Mouse (Mus musculus): ENCODE data around the gene Rhou. TPM values are rescaled to one million over a fixed set of nuclear protein-coding genes. Genes with fewer than 3 reads are reported as not detected.

Rhou gene
- total RNA-seq, 2 experiments from 2014 or later = 12.8 to 14.7 TPM

DNA sequence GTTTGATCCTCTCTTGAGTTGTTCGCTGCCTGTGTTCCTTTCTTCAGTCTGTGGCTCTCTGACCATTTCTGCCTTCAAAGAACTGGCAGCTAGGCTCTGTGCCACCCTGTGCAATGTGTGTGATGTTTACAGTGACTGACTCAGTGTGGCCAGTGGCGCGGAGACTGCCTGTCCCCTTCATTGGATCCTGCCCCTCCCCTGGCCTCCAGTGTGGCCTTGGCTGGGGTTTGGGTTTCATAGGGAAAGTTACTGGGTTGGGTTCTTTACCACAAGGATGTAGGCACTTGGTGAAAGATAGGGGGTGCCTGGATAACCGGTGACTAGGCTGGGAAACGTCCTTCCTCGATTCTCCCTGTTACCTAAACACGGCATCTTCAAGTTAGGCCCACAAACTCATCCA is 31.1 kb downstream of the Rhou start:
- no peak for DNase-seq
- intact Hi-C loops (cut with DNase I) = no loop called here

DNA sequence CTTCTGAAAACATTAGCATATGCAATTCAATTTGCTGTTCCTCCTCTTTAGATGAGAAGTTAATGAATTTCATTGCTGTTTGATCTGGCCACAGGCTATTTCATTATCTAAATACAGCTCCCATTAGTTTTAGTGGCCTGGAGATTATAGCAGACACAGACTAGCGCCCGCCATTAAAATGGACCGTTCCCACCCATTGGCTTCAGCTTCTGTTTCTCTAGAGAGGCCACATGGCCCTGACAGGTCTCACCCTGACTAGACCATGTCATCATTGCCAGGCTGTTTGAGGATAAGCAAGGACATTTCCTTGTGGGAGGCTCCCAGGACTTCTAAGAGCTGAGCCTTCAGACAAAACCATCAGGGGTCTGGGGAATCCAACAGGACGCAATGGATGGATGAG is 31.7 kb downstream of the Rhou start:
- DNase-seq = no peak
- intact Hi-C loops (cut with DNase I) = no loop called here

DNA sequence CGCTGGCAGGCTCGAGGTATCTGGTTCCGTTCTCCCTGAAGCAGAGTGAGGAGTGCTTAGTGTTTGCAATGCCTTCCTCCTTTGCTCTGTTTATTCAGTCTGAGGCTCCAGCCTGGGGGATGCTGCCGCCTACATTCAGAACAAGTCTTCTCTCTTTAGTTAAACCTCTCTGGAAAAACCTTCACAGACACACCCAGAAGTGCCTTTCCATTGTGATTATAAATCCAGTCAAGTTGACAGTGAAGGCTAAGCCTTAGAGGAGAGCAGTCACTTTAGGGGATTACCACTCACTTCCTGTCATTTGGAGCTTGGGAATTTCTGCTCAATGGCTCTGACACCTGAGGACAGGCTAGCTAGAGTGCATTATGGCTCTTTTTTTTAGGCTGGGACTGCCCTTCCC is 34.1 kb downstream of the Rhou start:
- intact Hi-C loops (cut with DNase I) = no loop called here
- no peak for DNase-seq

DNA sequence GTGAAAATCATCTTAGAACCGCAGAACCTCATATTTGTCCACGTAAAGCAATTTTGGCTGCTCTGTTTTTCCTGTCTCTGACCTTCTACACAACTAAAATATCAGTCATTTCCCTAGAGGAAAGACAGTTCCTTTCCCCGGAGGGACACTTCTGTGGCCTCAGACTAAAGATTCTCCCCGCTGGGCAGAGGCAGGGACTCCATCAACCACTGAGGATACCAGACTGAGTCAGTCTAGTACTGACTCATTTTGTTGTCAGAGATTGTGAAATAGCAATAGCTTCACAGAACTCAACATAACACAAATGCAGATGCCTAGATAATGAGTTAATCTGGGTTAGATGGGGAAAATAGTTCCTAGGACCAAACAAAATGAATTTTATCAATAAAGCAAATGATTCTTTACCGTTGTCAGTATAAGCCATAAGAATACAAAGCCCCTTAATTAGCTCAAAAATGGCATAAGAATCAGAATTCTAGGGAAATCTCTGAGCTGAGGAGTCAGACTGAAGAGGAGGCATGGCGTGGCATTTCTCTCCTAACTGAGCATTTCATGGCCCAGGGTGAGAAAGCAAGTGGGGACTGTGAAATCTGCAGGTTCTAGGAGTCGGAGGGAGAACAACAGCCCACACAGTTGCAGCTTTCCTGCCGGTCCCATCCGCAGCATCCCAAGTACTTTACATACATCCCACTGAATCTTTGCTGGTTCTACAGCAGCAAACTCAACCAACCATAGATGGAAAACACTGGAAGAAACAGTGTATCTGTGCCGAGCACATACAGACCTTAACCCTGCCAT is 38.6 kb downstream of the Rhou start:
- no peak for DNase-seq
- intact Hi-C loops (cut with DNase I) = no loop called here

DNA sequence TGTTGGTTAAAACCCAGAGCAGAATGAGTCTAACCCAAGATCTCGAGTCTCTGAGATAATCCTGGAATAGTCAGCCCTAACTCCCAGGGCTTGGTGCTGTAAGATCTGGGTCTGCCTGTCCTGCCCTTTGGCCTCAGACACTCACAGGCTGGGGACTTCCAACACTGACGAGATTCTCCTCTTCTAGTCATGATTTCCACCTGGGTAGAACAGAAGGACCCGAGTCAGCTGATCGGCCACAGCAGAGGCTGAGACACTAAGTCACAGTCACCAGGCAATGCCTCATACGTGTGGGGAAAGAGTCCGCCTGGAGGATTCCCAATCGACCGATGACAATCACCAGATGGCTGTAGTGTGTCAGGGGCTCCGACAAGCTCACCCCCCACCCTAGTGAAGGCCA is 42.4 kb downstream of the Rhou start:
- intact Hi-C loops (cut with DNase I) = no loop called here
- DNase-seq = no peak

DNA sequence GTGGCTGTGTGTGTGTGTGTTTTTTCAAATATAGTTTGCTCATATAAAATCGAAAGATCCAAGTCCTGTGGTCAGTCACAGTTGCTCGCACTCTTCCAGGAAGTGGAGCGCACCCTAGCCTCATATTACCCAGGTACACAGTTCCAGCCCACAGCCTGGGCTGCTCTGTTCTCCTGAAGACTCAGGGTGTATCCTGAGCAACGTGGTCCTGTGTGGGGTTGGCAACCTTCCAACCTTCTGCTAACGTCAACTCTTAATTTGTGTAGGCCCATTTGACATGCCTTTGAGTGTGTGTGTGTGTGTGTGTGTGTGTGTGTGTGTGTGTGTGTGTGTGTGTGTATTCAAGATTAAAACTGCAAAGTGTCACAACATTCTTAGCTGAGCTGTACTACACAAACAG is 43.6 kb downstream of the Rhou start:
- intact Hi-C loops (cut with DNase I) = no loop called here
- no peak for DNase-seq

DNA sequence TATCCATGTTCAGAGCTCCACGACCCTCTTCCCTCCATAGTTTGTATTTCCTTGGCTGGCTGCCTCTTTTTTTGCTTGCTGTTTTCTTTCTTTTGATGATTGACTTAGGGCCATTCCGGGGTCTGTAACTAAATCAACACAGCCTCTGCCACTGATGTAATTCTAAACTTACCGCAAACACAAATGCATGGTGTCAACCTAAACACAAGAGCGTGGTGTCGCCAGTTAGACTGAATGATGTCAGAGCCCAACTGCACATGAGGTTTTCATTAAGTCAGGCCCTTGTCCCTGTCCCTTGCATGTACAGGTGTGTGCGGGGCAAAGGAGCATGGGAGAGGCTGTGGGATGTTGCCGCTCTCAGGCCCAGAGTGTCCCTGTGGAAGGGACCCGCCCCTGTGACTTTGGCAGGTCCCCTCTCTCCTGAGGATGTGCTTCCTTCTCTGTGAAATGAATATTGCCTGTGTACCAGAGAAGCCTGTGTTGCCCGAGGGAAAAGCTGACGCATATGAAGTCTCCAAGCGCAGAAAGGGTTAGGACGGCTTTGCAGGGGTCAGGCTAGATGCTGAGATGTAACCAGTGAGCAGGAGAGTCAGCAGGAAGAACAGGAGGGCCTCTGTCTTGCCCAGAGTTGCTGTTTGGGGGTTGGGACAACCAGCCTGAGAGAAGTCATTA is 46.8 kb downstream of the Rhou start:
- intact Hi-C loops (cut with DNase I) = no loop called here
- DNase-seq = no peak

DNA sequence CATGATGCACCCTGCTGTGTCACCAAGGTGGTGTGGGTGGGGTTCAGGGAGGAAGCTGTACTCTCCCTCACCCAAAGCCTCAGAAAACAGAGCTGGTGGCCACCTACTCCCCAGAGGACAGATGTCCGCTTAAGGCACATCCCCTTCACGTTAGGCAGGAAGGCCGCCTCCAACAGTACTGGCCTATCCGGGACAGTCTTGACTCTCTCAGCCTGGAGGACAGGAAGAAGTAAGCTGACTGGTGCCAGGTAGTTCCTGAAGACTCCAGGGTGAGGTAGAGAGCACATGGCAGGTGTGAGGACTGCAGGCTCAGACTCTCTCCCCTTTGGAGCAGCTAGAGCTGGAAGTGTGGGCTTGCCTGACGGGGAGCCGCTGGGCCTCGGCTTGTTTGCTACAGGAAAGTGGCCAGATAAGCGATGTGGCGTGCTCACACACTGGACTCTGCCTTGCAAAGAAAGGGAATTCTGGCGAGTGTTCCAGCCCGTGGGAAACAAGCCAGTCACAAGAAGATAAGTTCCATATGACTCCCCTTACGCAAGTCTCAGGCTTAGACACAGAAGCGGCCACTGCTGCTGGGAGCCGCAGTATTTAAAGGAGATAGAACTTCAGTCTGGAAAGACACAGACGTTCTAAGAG is 48.3 kb downstream of the Rhou start:
- intact Hi-C loops (cut with DNase I) = no loop called here
- DNase-seq = peak in 1 of 2 experiments; percentile 14

DNA sequence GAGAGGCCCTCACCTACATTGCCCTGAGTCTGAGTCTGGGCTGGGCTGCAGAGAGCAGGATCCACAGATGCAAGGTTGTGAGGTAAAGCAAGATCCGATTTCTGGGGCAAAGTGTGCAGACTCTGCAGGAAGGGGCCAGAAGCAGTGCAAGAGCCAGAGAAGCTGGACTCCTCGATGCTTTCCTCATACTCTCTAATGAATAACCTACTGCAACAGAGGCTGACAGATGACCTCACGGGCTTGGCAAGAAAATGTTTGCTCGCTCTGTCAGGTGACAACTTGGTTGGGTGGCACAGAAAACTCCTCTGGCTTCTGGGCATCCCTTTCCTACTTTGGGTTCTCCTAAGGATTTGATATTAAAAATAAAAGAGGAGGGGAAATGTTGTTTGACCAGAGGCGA is 51.6 kb downstream of the Rhou start:
- no peak for DNase-seq
- intact Hi-C loops (cut with DNase I) = no loop called here

DNA sequence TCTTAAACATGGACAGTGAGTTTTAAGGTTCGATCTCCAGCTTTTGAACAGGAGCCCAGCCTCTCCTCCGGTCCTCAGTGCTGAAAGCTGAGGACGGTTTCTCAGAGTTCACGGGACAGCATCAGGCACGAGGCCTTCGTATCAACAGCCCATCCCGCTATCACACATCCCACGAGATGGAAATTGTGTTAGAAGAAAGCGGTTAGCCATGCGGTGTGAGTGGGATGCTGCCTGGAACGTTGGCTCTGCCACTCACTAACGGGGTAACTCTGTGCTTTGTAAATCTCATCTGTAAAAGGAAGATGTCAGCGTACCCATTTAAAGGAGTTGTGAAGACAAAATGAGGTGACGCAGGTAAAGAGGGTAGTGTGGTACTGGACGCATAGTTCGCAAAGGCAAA is 53.4 kb downstream of the Rhou start:
- intact Hi-C loops (cut with DNase I) = no loop called here
- DNase-seq = no peak

DNA sequence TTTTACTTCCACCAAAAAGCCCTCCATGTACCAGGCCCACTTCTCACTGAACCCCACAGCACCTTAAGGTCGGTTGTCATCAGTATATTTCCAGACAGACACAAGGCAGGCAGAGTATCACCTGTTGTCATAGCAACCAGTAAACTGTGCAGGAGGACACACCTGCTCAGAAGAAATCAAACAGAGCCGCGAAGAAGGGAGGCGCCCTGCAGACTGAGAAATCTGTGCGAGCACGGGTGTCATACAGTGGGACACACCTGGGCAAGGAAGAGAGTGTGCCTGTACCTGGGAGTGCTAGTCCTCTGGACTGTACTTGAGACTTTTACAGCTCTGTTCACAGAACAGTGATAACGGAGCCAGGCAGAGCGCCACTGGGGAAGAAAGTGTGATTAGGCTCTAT is 55.0 kb downstream of the Rhou start:
- DNase-seq = no peak
- intact Hi-C loops (cut with DNase I) = no loop called here

DNA sequence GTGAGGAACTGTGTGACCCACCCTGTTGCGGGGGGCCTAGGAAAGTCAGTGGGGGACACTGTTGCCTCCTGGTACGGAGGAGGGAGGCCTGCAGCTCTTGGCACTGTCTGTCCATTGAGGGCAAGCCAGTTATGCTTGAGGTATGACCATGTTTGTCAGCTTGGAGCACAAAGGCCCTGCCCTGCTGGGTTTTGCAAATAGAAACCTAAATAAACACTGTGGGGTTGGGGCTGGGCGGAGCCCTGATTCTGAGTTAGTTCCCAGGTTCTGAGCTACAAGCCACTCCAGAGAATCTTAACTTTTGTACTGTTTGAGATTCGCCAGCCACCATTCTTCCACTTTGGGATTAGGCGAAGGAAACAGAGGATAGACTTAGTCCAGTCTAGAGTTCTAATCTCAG is 56.6 kb downstream of the Rhou start:
- intact Hi-C loops (cut with DNase I) = no loop called here

More for the DNA sequence above, 56.6 kb downstream of the Rhou start:
- no peak for DNase-seq

Other genes with a start within 250 kb of the Rhou start
- gene Mc1r, start 246.8 kb upstream of the Rhou start, total RNA-seq (2021) = not detected
- gene Tubb3, start 242.5 kb upstream of the Rhou start, total RNA-seq (2021) = under 1 TPM in 1 of 2 experiments, not detected in 1; 0.20 TPM
- gene Def8, start 230.4 kb upstream of the Rhou start, total RNA-seq (2021) = 10 to 100 TPM; 35.7 to 40.3 TPM
- 10 to 100 TPM; 34.6 to 38.2 TPM for gene Afg3l1, start 176.0 kb upstream of the Rhou start, total RNA-seq (2021)
- gene Dbndd1, start 138.5 kb upstream of the Rhou start, total RNA-seq (2021) = not detected
- gene Gas8, start 135.1 kb upstream of the Rhou start, total RNA-seq (2021) = 1 to 10 TPM; 3.7 to 4.6 TPM
- gene Rab4a, start 152.1 kb downstream of the Rhou start, total RNA-seq (2021) = 10 to 100 TPM; 10.5 to 11.7 TPM
- under 1 TPM; 0.54 to 0.66 TPM for gene Ccsap, start 206.3 kb downstream of the Rhou start, total RNA-seq (2021)
- gene Acta1, start 240.8 kb downstream of the Rhou start, total RNA-seq (2021) = over 10,000 TPM; 54,633 to 61,739 TPM

Data from gastrocnemius, postnatal 36 days (tissue).